Mouse (Mus musculus) cerebellum, adult 2 months (tissue): ENCODE measurements around the gene Paox. TPM values are rescaled to one million over a fixed set of nuclear protein-coding genes. Genes with fewer than 3 reads are reported as not detected.
A peak's percentile ranks its signal among the peaks of the same experiment; 100 is the strongest.

Experiments
- DNase-seq, 2 experiments: peaks; one replicate each; pipeline ENCODE4 v3.0.0; 2021
- H3K27ac ChIP-seq: fragments of 200-500 bp; 2 replicates; pipeline ENCODE4 v1.5.1; 2012; ENCODE audit warnings: low read length, control low read depth, inconsistent platforms; ENCODE audit not compliant: insufficient read depth
- H3K27me3 ChIP-seq: fragments of 200-500 bp; 2 replicates; pipeline ENCODE4 v1.6.1; 2012; ENCODE audit warnings: inconsistent platforms, mild to moderate bottlenecking, low read length, moderate library complexity; ENCODE audit not compliant: control insufficient read depth, insufficient read depth
- H3K4me1 ChIP-seq: fragments of 200-500 bp; 2 replicates; pipeline ENCODE4 v1.6.1; 2011; ENCODE audit warnings: low read length; ENCODE audit not compliant: control insufficient read depth, insufficient read depth
- H3K4me3 ChIP-seq: fragments of 200-500 bp; replicated peaks from 2 replicates; pipeline ENCODE3; 2011; ENCODE audit warnings: mild to moderate bottlenecking, low read depth, low read length, control low read depth; ENCODE audit not compliant: insufficient read depth
- CTCF ChIP-seq: fragments of 200-500 bp; IDR thresholded peaks from 2 replicates; pipeline ENCODE4 v1.5.1; 2011; ENCODE audit warnings: low read depth, mild to moderate bottlenecking, control low read depth, low read length, moderate library complexity, borderline replicate concordance; ENCODE audit not compliant: insufficient read depth
- POLR2A ChIP-seq: fragments of 200-500 bp; IDR thresholded peaks from 2 replicates; pipeline ENCODE4 v1.6.1; 2011; ENCODE audit warnings: low read length, control low read depth, borderline replicate concordance; ENCODE audit not compliant: insufficient read depth
- WGBS: fragments of 180-500 bp; shearing (Covaris S2); methylation state at CpG from one replicate; pipeline ENCODE4 v1.1.7; 2018; 5-methylcytosine and 5-hydroxymethylcytosine counted together
- polyA plus RNA-seq: library from polyadenylated mRNA; depleted of rRNA; stranded (reverse); fragments of >200 nt; gene quantifications from 2 replicates; pipeline ENCODE4 v1.2.3, GENCODE M21; 2012

Paox gene
- polyA plus RNA-seq, 1 experiment, result 5.0 TPM

GRCm38 (mm10) chr7:140138021-140138310, 22.4 kb downstream of the Paox start:
- no peaks in the 10 kb centered on the region for H3K27me3 ChIP-seq
- peak overlapping the region; percentile 63 for H3K27ac ChIP-seq
- no peak for TF ChIP-seq CTCF
- TF ChIP-seq POLR2A, result no peak
- no peak for DNase-seq
- peak overlapping the region; percentile 71 for H3K4me3 ChIP-seq
- WGBS, result under 1% methylated on average over 8 of the region's 8 CpGs
- H3K4me1 ChIP-seq, result no peaks in the 10 kb centered on the region

DNA sequence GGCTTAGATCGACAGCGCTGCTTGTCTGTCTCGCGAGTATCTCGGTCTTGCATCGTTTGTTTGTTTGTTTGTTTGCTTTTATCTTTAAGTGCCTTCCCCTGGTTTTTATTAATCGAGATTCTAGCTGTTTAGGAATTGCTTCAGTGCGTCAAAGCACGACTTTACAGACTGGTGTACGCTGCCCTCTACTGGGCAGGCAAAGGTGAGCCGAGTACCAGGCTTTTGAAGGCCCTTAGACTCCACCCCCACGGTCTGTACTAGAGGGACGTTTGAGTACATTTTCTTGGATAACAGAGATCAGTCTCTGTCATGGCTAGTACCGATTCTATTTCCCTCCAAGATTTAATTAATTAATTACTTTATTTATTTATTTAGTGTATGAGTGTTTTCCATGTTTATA, 25.8 kb downstream of the Paox start:
- Histone ChIP-seq H3K27me3 (no peaks in the 10 kb centered on the region), H3K4me1 (no peaks in the 10 kb centered on the region), H3K4me3 (no peak overlapping the region), H3K27ac (no peak overlapping the region)
- 2% methylated on average over 14 of the region's 14 CpGs for WGBS
- DNase-seq, result peak; percentile 72 to 75
- no peak for TF ChIP-seq POLR2A
- peak; percentile 85 for TF ChIP-seq CTCF

DNA sequence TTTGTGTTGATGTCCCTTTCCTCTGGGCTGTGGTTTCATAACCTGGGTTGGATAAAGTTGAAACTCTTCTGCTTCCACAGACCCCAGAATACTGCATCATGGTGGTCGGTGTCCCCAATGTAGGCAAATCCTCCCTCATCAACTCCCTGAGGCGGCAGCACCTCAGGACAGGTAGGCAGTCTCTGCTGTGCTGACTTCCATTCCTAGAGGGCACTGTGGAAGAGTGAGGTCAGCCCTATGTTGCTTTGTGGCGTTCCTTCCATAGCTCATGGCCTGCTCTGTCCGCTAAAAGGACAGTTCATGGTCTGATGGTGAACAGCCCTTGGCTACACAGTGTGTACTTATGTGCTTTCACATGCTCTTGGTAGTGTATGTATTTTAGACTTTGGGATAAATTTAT, 29.0 kb downstream of the Paox start:
- Histone ChIP-seq H3K4me3 (no peak overlapping the region), H3K27me3 (no peaks in the 10 kb centered on the region), H3K4me1 (no peaks in the 10 kb centered on the region), H3K27ac (no peak overlapping the region)
- 85% methylated on average over 4 of the region's 4 CpGs for WGBS
- TF ChIP-seq CTCF (no peak), POLR2A (no peak)
- DNase-seq, result no peak

GRCm38 (mm10) chr7:140153383-140153782, 37.8 kb downstream of the Paox start:
- H3K27me3 ChIP-seq, result no peaks in the 10 kb centered on the region
- no peak for TF ChIP-seq POLR2A
- no peak for TF ChIP-seq CTCF
- WGBS, result under 1% methylated on average over 28 of the region's 28 CpGs
- peak; percentile 68 to 77 for DNase-seq
- H3K27ac ChIP-seq, result peak overlapping the region; percentile 86
- peaks cover 6% of the 10 kb centered on the region; the same call in 1 of the 2 replicates for H3K4me1 ChIP-seq
- peak overlapping the region; percentile 94 for H3K4me3 ChIP-seq

DNA sequence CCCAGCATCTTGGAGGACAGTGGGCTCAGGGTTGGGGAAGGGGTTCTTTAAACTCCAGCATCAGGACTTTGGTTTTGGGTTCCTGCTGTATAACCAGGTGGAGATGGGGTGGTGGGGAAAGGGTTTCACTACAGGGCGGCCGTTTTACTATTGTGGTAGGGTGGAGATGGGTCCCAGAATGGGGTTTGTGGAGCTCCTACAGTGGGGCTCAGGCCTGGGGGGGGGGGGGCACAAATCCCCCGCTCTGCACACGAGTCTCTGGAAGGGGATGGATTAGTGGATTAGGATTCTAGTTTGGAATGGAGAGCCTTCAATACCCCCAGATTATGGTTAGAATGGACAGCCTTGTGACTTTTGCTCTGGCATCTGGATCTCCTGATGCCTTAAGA, 38.2 kb downstream of the Paox start:
- Histone ChIP-seq H3K4me1 (peaks cover 6% of the 10 kb centered on the region; the same call in 1 of the 2 replicates), H3K27ac (peak overlapping the region; percentile 91), H3K27me3 (no peaks in the 10 kb centered on the region), H3K4me3 (peak overlapping the region; percentile 94)
- WGBS, result 8% methylated on average over 4 of the region's 4 CpGs
- no peak for DNase-seq
- TF ChIP-seq CTCF (no peak), POLR2A (no peak)

DNA sequence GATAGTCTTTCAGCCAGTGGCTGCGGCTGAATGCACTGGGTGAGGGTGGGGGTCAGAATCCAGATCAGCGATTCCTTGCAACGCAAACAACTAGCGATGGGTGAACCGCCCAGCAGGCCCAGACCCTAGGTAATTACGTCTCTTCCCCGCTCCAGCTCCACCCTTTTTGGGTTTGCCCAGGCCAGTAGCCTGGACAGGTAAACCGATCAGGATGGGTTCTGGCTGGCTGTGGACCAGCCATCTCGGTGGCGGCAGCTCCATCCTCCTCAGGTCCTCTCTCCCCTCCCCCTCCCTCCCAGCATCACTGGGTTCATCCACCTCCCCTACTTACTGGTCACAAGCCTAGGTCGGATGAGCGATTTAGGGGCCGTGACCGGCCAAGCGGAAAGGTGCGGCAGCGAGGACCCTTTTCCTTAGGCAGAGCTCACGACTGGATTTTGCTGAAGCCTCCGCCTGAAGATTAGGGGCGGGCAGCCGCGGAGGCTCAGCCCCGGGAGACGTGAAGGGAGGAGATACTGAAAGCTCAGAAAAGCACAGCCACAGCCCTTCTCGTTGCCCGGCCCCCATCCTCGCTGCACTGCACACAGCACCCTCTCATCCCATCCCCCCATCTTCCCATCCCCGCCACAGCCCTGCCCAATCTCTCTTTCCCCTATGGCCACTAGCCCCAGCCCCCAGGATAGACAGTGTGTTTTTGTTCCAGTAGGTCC, 38.8 kb downstream of the Paox start, which contains the start of gene Sprn:
TSS of gene Sprn (minus strand) at position 660 of the 710 bp plus-strand sequence.
- Histone ChIP-seq H3K4me3 (peak within 1 kb of the TSS; percentile 94), H3K27me3 (no peaks in the 10 kb centered on the region), H3K4me1 (peaks cover 6% of the 10 kb centered on the region; the same call in 1 of the 2 replicates), H3K27ac (peak within 1 kb of the TSS; percentile 91)
- TF ChIP-seq POLR2A (0 out of 2 replicates have a peak, but pooled peaks have one; percentile 34), CTCF (no peak)
- DNase-seq, result peak; percentile 79 to 81
- WGBS, result 1% methylated on average over 28 of the region's 28 CpGs

DNA sequence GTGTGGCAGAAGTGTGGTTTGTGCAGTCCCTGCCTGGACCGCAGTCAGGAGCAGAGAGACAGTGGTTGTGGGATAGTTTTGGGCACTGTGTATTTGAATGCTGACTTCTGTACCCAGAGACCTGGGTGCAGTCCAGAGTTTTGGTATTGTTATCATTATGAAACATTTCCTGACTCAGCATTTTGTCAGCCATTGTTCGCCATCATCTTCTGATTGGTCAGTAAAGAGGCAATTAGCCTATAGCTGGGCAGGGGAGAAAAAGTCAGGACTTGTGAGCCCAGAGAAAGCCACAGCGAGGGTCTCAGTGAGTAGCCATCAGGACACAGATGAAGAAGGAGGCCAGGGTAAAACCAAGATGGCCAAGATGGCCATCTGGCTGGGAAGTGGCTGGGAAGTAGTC, 44.8 kb downstream of the Paox start:
- WGBS, result 75% methylated on average over 3 of the region's 3 CpGs
- no peak for DNase-seq
- Histone ChIP-seq H3K4me1 (no peaks in the 10 kb centered on the region), H3K27me3 (no peaks in the 10 kb centered on the region), H3K27ac (no peak overlapping the region), H3K4me3 (no peak overlapping the region)
- TF ChIP-seq POLR2A, result no peak
- TF ChIP-seq CTCF, result no peak

DNA sequence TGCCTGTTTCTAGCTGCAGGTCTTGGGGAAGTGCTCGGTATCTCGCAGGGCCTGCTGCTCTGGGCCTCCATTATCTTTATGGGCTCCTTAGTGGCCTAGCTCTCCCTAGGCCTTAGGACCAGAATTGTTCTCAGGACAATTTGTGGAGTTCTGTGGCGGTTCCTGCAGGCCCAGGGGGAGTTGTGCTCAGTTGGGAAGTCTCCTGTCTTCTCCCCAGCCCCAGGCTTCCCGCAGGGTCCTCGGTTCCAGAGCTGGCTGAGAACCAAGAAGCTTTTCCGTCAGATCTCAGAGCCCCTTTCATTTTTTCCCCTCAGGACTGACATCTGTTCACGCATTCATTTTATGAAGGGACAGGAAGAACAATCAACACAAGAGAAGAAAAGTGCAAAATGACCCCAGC, 49.1 kb downstream of the Paox start, which contains the start of gene Olfr522:
TSS of gene Olfr522 (minus strand) at position 101 of the 400 bp plus-strand sequence.
- Histone ChIP-seq H3K27ac (no peak within 1 kb of the TSS), H3K4me3 (no peak within 1 kb of the TSS), H3K27me3 (no peaks in the 10 kb centered on the region), H3K4me1 (no peaks in the 10 kb centered on the region; the same call in 1 of the 2 replicates)
- TF ChIP-seq POLR2A, result no peak
- TF ChIP-seq CTCF, result no peak
- no peak for DNase-seq
- WGBS, result 52% methylated on average over 7 of the region's 7 CpGs
